Mouse (Mus musculus) small intestine, adult 10 weeks (tissue): Measurements from ENCODE around the gene Zfp142. TPM values are rescaled to one million over a fixed set of nuclear protein-coding genes. Genes with fewer than 3 reads are reported as not detected.

ENCODE experiments used
- polyA plus RNA-seq: library from polyadenylated mRNA; stranded (reverse); fragments of 350-450 nt; fragmentation: Illumina TruSeq; extraction: RNeasy Lipid Tissue Mini Kit (QIAGEN cat#74804); gene quantifications from one replicate; pipeline ENCODE4 v1.2.3, GENCODE M21; 2014; ENCODE audit warnings: low replicate concordance

Gene Zfp142
- polyA plus RNA-seq, result 4.3 TPM

DNA sequence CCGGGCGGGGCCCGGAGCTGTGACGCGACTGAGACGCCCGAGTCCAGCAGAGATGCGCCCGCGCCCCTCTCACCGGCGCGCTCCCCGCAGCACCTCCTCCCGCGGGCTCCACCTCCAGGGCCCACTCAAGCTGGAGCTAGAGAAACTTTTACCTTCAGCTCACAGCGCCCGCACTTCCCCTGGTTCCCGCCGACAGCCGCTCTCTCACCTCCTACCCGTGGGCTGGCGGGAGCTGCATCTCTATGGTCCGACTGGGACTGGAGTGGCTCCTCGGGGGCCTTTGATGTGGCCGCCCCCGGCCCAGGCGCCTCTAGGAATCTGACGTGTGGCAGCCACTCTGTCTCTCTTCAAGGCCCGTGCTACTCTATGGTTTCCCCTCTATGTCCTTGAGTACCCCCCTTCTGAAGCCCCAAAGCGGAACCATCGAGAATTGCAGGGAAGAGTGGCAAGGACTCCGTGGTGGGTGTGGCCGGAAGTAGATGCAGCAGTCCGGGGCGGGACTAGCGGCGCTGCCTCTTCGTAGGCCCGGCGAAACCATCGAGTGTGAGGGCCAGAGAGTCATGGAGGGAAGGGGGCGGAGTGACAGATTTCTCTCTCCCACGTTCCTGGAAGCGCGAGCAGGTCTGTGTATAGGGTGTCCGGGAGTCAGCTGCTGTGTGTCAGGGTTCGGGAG is at the start of gene Zfp142, which contains the start of gene Bcs1l:
Gene Zfp142, minus strand, starts transcription at position 474 of the 673 bp plus-strand sequence.
Gene Bcs1l, plus strand, starts transcription at position 517 of the 673 bp plus-strand sequence.

DNA sequence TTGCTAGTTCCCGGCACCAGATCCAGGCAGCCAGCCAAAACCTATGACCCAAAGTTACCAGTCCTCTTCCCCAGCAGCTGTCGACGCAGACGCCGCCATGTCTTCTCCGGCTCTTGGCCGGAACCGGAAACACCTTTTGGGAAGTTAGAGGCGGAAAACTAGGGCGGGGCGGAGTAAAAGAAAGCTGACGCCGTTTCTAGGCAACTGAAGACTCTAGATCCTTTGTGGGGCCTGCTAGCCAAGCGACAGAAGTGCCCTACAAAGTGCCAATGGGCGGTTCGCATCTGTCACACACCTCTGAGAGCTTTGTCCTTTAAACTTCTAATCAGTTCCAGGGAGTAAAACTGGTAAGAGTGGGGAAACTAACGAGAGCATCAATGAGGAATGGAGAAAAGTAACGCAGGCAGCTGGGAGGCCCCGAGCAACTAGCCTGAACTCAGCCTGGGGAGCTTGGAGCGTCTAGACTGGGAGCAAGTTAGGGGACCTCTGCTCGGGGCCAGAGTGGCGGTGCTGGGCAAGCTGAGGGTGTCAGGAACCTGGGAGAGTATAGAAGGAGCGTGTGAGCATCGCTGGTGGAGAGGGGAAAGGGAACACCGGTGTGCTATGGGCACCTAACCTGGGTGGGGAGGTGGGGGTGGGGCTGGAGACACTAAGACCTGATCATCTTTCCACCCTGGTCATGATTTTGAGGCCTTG is 13.4 kb upstream of the Zfp142 start, which contains the start of the genes Rnf25 and Stk36:
Gene Rnf25, minus strand, starts transcription at position 131 of the 696 bp plus-strand sequence.
Gene Stk36, plus strand, starts transcription at position 179 of the 696 bp plus-strand sequence.

DNA sequence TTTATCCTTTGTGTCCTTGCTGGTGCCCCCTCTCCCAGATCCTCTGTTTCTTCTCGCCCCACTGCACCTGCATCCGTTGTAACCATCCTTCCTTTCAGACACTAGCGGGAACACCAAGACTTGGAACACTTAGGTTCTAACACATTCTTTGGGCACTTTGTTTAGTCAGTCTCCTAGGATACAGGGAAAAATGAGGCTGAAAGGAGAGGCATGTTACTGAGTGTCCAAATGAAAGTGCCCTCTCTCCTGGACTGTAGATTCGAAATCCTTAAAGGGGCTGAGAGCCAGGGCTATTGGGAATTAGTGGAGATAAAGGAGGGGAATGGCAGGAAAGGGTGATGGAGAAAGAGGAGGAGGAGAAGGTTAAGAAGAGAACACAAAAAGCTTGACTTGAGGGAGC is 43.9 kb downstream of the Zfp142 start, which contains the start of gene Usp37:
Gene Usp37, minus strand, starts transcription at position 101 of the 400 bp plus-strand sequence.

DNA sequence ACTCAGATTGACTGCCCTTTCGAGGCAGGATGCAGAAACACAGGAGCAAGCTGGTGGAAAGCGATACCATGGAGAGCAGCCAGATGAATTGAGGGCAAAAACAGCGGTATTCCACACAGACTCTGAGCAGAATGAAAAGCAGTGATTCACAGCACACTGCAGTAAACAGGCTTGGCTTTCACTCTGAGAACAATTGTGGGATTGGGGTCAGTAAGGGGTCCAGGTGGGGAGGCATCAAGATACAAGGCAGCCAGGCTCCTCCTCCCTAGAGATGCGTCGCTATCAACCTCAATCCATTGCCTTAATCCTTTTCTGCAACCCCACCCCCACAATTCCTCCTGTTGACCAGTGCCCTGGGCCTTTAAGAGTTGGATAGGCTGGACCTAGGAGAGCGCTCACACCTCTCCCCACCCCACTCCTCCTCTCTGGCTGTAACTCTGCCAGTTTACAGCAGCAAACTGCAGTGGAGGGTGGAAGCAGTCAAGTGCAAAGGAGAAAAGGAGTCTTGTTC is 45.5 kb downstream of the Zfp142 start, which contains the start of gene Plcd4:
Gene Plcd4, plus strand, starts transcription at position 438 of the 511 bp plus-strand sequence.

Other genes with a start within 250 kb of the Zfp142 start
- gene Catip, start 226.1 kb downstream of the Zfp142 start, polyA plus RNA-seq, result 0.22 TPM
- gene Slc11a1, start 213.1 kb downstream of the Zfp142 start, polyA plus RNA-seq, result 1.8 TPM
- gene Ctdsp1, start 196.7 kb downstream of the Zfp142 start, polyA plus RNA-seq, result 8.2 TPM
- gene Vil1, start 178.9 kb downstream of the Zfp142 start, polyA plus RNA-seq, result 353 TPM
- gene Cnot9, start 82.2 kb downstream of the Zfp142 start, polyA plus RNA-seq, result 42.1 TPM
- gene Plcd4, start 45.4 kb downstream of the Zfp142 start, polyA plus RNA-seq, result not detected
- gene Usp37, start 44.0 kb downstream of the Zfp142 start, polyA plus RNA-seq, result 15.0 TPM
- 2.8 TPM for gene Bcs1l, start within 50 bp of the Zfp142 start, polyA plus RNA-seq
- 4.5 TPM for gene Rnf25, start 13.2 kb upstream of the Zfp142 start, polyA plus RNA-seq
- not detected for gene Stk36, start 13.2 kb upstream of the Zfp142 start, polyA plus RNA-seq
- 17.1 TPM for gene Ttll4, start 73.5 kb upstream of the Zfp142 start, polyA plus RNA-seq
- gene Cyp27a1, start 125.3 kb upstream of the Zfp142 start, polyA plus RNA-seq, result 12.9 TPM
- 0.22 TPM for gene Prkag3, start 161.0 kb upstream of the Zfp142 start, polyA plus RNA-seq
- gene Wnt6, start 183.6 kb upstream of the Zfp142 start, polyA plus RNA-seq, result not detected
- not detected for gene Wnt10a, start 203.3 kb upstream of the Zfp142 start, polyA plus RNA-seq